Mouse (Mus musculus) erythroblast, embryonic 14.5 days (primary cell): ENCODE measurements around the gene Tnks2.

Source experiments
- GATA1 ChIP-seq: IDR thresholded peaks from 2 replicates; pipeline ENCODE4 v1.6.1; 2012; ENCODE audit warnings: low read length, inconsistent platforms, mixed read lengths
- TAL1 ChIP-seq: IDR thresholded peaks from 3 replicates; pipeline ENCODE4 v1.6.1; 2012; ENCODE audit warnings: low read length, inconsistent platforms, mixed read lengths

DNA sequence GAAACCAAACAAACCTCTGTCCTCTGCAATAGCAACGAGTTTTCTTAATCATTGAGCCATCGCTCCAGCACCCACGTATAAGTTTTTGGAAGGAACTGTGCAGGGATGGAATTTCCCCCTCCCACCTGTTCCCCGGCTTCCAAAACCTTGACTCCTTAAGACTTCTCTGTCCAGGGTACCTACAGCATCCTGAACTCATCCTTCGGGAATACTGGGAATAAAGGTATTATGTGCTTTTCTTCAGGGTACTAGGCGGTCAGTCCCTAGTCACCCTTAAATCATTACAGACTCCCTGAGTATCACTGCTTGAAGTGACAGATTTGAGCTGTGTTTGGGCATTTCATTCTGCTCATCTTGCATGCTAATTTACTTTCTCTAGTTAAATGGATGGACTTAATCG, 69.3 kb downstream of the Tnks2 start:
- TF ChIP-seq TAL1 (no peak), GATA1 (no peak)
